10 mouse cellular contexts compared by ENCODE assay signal in genomic region chr12:55573794-55574193, GRCm38 (mm10). TPM values are rescaled to one million over a fixed set of nuclear protein-coding genes. Genes with fewer than 3 reads are reported as not detected.
A peak's percentile ranks its signal among the peaks of the same experiment; 100 is the strongest.
DNase-seq lines count a peak whose midpoint lies in the region; ATAC-seq and TF ChIP-seq lines count a peak whose summit lies in the region.
"Had no signal": no experiment of that assay in that cellular context is flagged by ENCODE, and none has a peak within 500 bp of the region (broad histone marks: within the 10 kb centered on the region; RNA-seq: fewer than 3 reads in every experiment).

No protein-coding gene starts in this region.

- H3K36me3 ChIP-seq in hindbrain, embryonic 12.5 days, result no peaks in the 10 kb centered on the region
- no peaks in the 10 kb centered on the region for H3K36me3 ChIP-seq in hindbrain, embryonic 16.5 days (ENCODE audit: control insufficient read depth, insufficient read depth, low read length)
- H3K36me3 ChIP-seq in hindbrain, embryonic 15.5 days, result no peaks in the 10 kb centered on the region
- no peaks in the 10 kb centered on the region for H3K36me3 ChIP-seq in midbrain, embryonic 15.5 days (replicated peaks)

- no peaks in the 10 kb centered on the region for H3K9me3 ChIP-seq in hindbrain, embryonic 12.5 days (replicated peaks)
- no peaks in the 10 kb centered on the region for H3K9me3 ChIP-seq in hindbrain, embryonic 16.5 days (ENCODE audit: control insufficient read depth, low read length)
- H3K9me3 ChIP-seq in hindbrain, embryonic 15.5 days, result no peaks in the 10 kb centered on the region
- no peaks in the 10 kb centered on the region for H3K9me3 ChIP-seq in midbrain, embryonic 15.5 days

- TF ChIP-seq CTCF in brain, embryonic 14.5 days (IDR thresholded peaks at IDR 0.05; ENCODE audit: borderline replicate concordance, extremely low read depth, insufficient read depth, insufficient read length), result no peak

- H3K9ac ChIP-seq in hindbrain, embryonic 12.5 days, result no peak overlapping the region
- H3K9ac ChIP-seq in hindbrain, embryonic 16.5 days (ENCODE audit: low read depth, low read length), result no peak overlapping the region
- no peak overlapping the region for H3K9ac ChIP-seq in hindbrain, embryonic 15.5 days
- no peak overlapping the region for H3K9ac ChIP-seq in midbrain, embryonic 15.5 days

- TF ChIP-seq POLR2A in brain, embryonic 14.5 days (IDR thresholded peaks at IDR 0.05; ENCODE audit: borderline replicate concordance, extremely low read depth, insufficient read depth, insufficient read length, poor library complexity, severe bottlenecking), result no peak

- H3K27ac ChIP-seq in hindbrain, embryonic 12.5 days, result no peak overlapping the region
- H3K27ac ChIP-seq in hindbrain, embryonic 16.5 days (ENCODE audit: low read depth, low read length), result no peak overlapping the region
- H3K27ac ChIP-seq in hindbrain, embryonic 15.5 days (replicated peaks), result no peak overlapping the region
- H3K27ac ChIP-seq in midbrain, embryonic 15.5 days, result no peak overlapping the region

- H3K4me1 ChIP-seq in hindbrain, embryonic 12.5 days, result peaks cover 6% of the 10 kb centered on the region; the same call in 1 of the 2 replicates
- H3K4me1 ChIP-seq in hindbrain, embryonic 16.5 days (ENCODE audit: control insufficient read depth, insufficient read depth, low read depth, low read length), result no peaks in the 10 kb centered on the region
- no peaks in the 10 kb centered on the region for H3K4me1 ChIP-seq in hindbrain, embryonic 15.5 days (replicated peaks)
- peaks cover 4% of the 10 kb centered on the region; the same call in 1 of the 2 replicates for H3K4me1 ChIP-seq in midbrain, embryonic 15.5 days

- 2% methylated on average over 6 of the region's 6 CpGs for WGBS in hindbrain, embryonic 12.5 days
- 3% methylated on average over 6 of the region's 6 CpGs for WGBS in hindbrain, embryonic 16.5 days
- WGBS in hindbrain, embryonic 15.5 days, result 4% methylated on average over 6 of the region's 6 CpGs
- 2% methylated on average over 6 of the region's 6 CpGs for WGBS in midbrain, embryonic 15.5 days

- H3K27me3 ChIP-seq in hindbrain, embryonic 12.5 days, result no peaks in the 10 kb centered on the region
- H3K27me3 ChIP-seq in hindbrain, embryonic 16.5 days (replicated peaks; ENCODE audit: control insufficient read depth, insufficient read depth, low read length), result no peaks in the 10 kb centered on the region
- H3K27me3 ChIP-seq in hindbrain, embryonic 15.5 days, result no peaks in the 10 kb centered on the region
- H3K27me3 ChIP-seq in midbrain, embryonic 15.5 days (replicated peaks), result no peaks in the 10 kb centered on the region

- DNase-seq in brain, embryonic 14.5 days (ENCODE audit: low read depth), result peak; percentile 37
- no peak for DNase-seq in testis, postnatal 14 days (ENCODE audit: low spot score)
- no peak for DNase-seq in frontal cortex, postnatal 14 days (ENCODE audit: low spot score in 2 of 2)
- no peak for DNase-seq in frontal cortex, adult 2 months (ENCODE audit: extremely low spot score in 1 of 2, low spot score in 1 of 2)
- DNase-seq: gastrocnemius, postnatal 10 days had no signal

- H3K4me2 ChIP-seq in hindbrain, embryonic 12.5 days (replicated peaks), result no peak overlapping the region
- no peak overlapping the region for H3K4me2 ChIP-seq in hindbrain, embryonic 16.5 days (ENCODE audit: low read length)
- H3K4me2 ChIP-seq in hindbrain, embryonic 15.5 days, result no peak overlapping the region
- no peak overlapping the region for H3K4me2 ChIP-seq in midbrain, embryonic 15.5 days

- ATAC-seq in hindbrain, embryonic 12.5 days (ENCODE audit: low FRiP score), result peak; percentile 61; the same call in 1 of the 2 replicates
- no peak for ATAC-seq in hindbrain, embryonic 16.5 days
- peak; percentile 61; the same call in 1 of the 2 replicates for ATAC-seq in hindbrain, embryonic 15.5 days (ENCODE audit: low FRiP score, low read depth)
- ATAC-seq in midbrain, embryonic 15.5 days (replicated peaks), result peak; percentile 67

- H3K4me3 ChIP-seq in hindbrain, embryonic 12.5 days, result no peak overlapping the region
- no peak overlapping the region for H3K4me3 ChIP-seq in hindbrain, embryonic 16.5 days (ENCODE audit: low read length)
- H3K4me3 ChIP-seq in hindbrain, embryonic 15.5 days, result no peak overlapping the region
- H3K4me3 ChIP-seq in midbrain, embryonic 15.5 days, result no peak overlapping the region

RNA-seq across cellular contexts. Expression of gene Aldoart2, which starts 8.8 kb away (rescaled TPM):
- not detected in 2 replicates for polyA plus RNA-seq in hindbrain, embryonic 12.5 days (2016; fragmentation: Nextera tagmentation; extraction: Ambion mirVana)
- polyA plus RNA-seq in hindbrain, embryonic 16.5 days (2015; fragmentation: Nextera tagmentation; extraction: Ambion mirVana), result not detected in 2 replicates
- polyA plus RNA-seq in brain, embryonic 14.5 days (2012; rRNA removed), result 0.07 TPM in 1 of 2 replicates, not detected in the other
- not detected in 2 replicates for polyA plus RNA-seq in hindbrain, embryonic 15.5 days (2015; fragmentation: Nextera tagmentation; extraction: Ambion mirVana)
- polyA plus RNA-seq in midbrain, embryonic 15.5 days (2015; fragmentation: Nextera tagmentation; extraction: Ambion mirVana), result not detected in 2 replicates
- polyA plus RNA-seq in frontal cortex, adult 2 months (2012; rRNA removed), result not detected in 2 replicates
- polyA plus RNA-seq: stomach, embryonic 16.5 days had no signal

RNA-seq across cellular contexts. Expression of gene Insm2, which starts 25.4 kb away (rescaled TPM):
- 1.8 and 2.6 TPM in 2 replicates for polyA plus RNA-seq in hindbrain, embryonic 12.5 days (2016; fragmentation: Nextera tagmentation; extraction: Ambion mirVana)
- polyA plus RNA-seq in hindbrain, embryonic 16.5 days (2015; fragmentation: Nextera tagmentation; extraction: Ambion mirVana), result 1.4 and 1.9 TPM in 2 replicates
- 1.1 and 2.0 TPM in 2 replicates for polyA plus RNA-seq in brain, embryonic 14.5 days (2012; rRNA removed)
- polyA plus RNA-seq in hindbrain, embryonic 15.5 days (2015; fragmentation: Nextera tagmentation; extraction: Ambion mirVana), result 1.8 and 2.5 TPM in 2 replicates
- 1.1 and 1.2 TPM in 2 replicates for polyA plus RNA-seq in midbrain, embryonic 15.5 days (2015; fragmentation: Nextera tagmentation; extraction: Ambion mirVana)
- 0.20 and 0.21 TPM in 2 replicates for polyA plus RNA-seq in frontal cortex, adult 2 months (2012; rRNA removed)
